Mouse (Mus musculus) spleen, postnatal 4 days (tissue): ENCODE results near the gene Dusp2.
A peak's percentile ranks its signal among the peaks of the same experiment; 100 is the strongest.

ENCODE experiments used
- DNase-seq, 2 experiments: peaks; one replicate each; pipeline ENCODE4 v3.0.0; 2022; ENCODE audit warnings: low spot score in 2 of 2

The Dusp2 gene

DNA sequence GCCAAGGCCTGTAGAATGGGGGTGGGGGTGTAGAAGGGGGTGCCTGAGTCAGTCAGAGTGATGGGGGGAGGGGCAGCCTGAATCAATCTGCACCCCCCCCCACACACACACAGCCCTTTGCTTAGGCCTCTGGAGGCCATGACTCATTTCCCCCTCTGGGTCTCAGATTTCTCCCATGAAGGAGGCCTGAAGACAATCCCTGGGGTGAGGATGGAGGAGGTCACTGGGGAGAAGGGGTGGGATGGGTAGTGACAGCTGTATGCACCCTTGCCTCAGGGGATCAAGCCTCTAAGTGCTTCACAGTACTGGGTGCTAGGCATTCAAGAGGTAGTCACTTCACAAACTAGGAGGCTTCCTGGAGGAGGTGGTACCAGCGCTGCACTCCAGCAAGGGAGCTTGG is 12.3 kb upstream of the Dusp2 start:
- no peak for DNase-seq

- DNase-seq = peak in 1 of 2 experiments; percentile 55
Measured at GRCm38 (mm10) chr2:127324456-127324855, 11.5 kb upstream of the Dusp2 start.

DNA sequence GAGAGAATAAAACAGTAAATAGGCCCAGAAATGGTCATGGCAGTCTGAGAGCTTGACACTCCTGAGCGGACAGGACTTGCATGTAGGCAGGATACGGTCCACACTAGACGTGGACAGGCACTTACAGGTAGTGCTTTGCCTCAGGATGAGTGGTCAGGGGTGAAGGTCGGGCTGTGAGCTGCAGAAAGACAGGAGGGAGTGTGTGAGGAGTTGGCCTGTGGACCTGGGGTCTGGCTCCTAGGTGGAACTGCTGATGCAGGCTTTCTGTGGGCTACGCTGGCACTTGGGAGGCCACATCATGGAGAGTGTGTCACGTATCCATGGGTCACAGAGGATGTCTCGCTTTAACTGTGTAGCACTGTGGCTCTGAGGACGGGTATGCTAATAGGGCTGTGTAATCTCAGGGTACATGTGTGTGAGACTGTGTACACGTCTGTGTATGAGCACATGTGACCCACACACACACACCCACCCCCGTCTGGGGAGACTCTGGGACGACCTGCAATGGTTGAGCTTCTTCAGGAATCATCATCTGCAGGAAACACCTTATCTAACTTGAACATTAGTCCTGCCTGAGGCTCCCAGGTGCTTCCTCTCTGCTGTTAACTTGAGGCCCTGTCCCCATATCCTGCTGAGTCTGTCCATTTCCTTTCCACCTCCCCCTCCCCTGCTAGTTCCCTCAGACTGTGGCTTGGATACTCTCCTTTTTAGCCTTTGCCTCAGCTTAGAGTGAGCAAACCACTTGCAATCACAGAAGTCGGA is 7.7 kb upstream of the Dusp2 start:
- DNase-seq = peak in 1 of 2 experiments; percentile 57

GRCm38 (mm10) chr2:127332807-127333570 is 3.0 kb upstream of the Dusp2 start:
- peak in 1 of 2 experiments; percentile 70 for DNase-seq

DNA sequence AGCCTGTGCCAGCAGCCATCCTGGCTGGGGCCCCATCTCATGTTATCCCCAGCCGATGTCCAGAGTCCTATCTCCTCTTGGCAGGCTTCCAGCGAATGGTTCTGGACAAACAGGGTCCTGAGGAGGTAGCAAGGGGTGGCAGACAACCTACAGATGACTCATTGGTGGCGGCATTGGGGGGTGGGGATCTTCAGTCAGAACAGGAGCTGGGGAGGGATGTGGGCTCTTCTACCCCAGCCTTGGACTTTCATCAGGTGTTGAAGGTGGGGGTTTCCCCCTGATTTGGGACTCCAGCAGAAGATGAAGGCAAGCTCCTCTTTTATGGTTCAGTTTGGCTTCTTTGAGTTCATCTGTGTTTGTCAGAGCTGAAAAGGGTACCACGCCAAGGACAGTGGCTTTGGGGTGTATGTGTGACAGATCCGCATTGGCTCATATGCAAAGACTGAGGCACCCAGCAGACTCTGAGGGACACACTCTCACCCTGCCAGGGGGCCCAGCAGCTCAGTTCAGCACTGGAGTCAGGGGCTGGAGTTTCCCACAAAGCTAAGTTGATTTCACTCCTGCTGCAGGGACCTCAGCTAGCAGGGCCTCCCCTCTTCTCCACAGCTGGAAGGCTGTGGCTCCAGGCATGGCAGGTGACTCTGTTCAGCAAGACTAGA is 1.9 kb upstream of the Dusp2 start:
- peak; percentile 37 to 75 for DNase-seq

DNA sequence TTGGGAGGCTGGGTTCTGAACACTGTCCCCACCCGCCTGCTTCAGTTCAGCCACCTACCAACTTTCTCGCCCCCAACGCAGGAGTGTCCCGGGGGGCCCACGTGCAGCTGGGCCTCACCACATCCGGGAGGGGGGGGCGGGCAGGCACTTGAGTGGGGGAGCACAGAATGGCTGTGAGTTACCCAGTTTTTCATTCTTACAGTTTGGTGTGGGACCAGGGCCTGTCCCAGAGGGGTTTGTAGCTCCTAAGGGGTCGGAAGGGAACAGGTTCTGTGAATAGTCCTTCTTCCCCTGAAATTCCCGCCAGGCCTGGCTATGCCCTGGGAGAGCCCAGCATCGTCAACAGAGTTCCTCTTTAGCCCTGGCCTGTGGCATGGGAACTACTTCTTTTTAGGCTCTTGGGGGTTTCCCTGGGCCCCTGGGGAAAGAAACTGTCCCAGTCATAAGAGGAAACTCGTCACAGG is 849 bp upstream of the Dusp2 start:
- DNase-seq = peak; percentile 72 to 80

DNA sequence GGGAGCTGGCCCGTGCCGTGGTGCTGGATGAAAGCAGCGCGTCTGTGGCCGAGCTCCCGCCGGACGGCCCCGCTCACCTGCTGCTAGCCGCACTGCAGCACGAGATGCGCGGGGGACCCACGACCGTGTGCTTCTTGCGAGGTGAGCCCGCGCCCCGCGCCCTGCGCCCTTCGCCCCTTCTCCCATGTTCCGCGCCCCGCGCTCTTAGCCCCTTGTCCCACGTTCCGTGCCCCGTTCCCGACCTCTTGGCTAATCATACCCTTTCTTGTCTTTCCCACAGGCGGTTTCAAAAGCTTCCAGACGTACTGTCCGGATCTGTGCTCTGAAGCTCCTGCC is 506 bp downstream of the Dusp2 start:
- no peak for DNase-seq

- no peak for DNase-seq
Measured at GRCm38 (mm10) chr2:127336885-127337284, 926 bp downstream of the Dusp2 start.

GRCm38 (mm10) chr2:127337531-127337930 is 1.6 kb downstream of the Dusp2 start:
- DNase-seq = peak; percentile 53 to 71

- peak; percentile 37 to 66 for DNase-seq
Measured at GRCm38 (mm10) chr2:127338012-127338411, 2.1 kb downstream of the Dusp2 start.

- DNase-seq = peak in 1 of 2 experiments; percentile 61
Measured at GRCm38 (mm10) chr2:127338416-127338815, 2.5 kb downstream of the Dusp2 start, which contains the start of gene Astl. TSS of gene Astl (plus strand) at chr2:127338639.

GRCm38 (mm10) chr2:127338833-127339232 is 2.9 kb downstream of the Dusp2 start:
- DNase-seq = peak; percentile 39 to 69

- peak in 1 of 2 experiments; percentile 58 for DNase-seq
Measured at GRCm38 (mm10) chr2:127339262-127339661, 3.3 kb downstream of the Dusp2 start.

DNA sequence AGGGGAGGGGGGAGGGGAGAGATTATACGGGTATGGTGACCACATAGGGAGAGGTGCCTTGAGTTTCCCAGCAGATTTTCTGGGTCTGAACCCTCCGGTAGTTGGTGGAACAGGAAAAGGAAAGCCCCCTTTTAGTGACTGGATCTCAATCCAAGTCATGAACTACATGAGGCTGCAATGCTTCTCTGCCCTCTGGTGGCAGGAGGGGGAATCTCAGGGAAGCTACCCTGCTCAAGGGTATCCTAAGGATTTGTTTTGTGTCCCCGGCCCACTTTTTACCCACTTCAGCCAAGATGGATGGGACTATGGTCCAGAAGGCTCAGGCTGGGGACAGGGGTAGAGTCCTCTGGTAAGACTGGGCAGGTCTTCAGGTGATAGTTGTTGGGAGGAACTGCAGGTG is 5.2 kb downstream of the Dusp2 start:
- DNase-seq = peak; percentile 67 to 85

GRCm38 (mm10) chr2:127346334-127346733 is 10.4 kb downstream of the Dusp2 start:
- no peak for DNase-seq

GRCm38 (mm10) chr2:127347147-127347985 is 11.4 kb downstream of the Dusp2 start:
- DNase-seq = no peak

GRCm38 (mm10) chr2:127353881-127354280 is 17.9 kb downstream of the Dusp2 start:
- DNase-seq = no peak

DNA sequence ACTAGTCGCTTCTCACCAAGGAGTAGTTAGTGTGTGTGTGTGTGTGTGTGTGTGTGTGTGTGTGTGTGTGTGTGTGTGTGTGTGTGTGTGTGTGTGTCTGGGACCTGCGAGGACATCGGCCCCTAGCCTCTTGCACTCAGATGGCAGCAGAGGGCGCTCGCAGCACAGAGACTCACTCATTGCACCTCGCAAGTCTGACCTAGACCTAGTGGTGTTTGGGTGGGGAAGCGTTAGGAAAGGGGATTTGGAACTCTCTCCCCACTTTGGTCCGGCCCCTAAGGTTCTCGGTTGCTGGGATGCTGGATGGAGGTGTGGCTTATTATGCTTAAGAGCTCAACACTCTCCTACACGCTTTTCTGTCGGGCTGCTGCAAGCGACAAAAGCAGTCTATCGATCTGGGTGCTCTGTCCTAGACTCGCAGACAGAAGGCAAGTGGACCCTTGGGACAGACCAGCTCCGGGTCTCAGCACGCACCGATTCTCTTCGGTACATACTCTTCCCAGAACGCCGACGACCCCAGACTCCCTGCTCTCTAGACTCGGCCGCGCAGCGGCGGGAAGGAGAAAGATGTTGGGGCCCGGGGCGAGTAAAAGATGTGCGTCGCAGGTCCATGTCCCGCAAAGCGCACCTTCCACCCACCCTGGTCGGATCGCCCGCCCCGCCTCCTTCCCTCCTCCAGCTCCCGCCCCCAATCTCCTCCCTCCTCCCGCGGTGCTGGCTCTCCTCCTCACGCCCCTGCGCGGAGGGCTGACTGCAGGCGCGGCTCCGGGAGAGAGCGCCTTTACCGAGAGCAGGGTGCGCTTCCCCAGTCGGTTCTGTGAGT is 26.7 kb downstream of the Dusp2 start, which contains the start of gene Adra2b:
Gene Adra2b (plus strand): TSS at position 750 of the 823 bp plus-strand sequence.
- peak; percentile 78 to 89 for DNase-seq

DNA sequence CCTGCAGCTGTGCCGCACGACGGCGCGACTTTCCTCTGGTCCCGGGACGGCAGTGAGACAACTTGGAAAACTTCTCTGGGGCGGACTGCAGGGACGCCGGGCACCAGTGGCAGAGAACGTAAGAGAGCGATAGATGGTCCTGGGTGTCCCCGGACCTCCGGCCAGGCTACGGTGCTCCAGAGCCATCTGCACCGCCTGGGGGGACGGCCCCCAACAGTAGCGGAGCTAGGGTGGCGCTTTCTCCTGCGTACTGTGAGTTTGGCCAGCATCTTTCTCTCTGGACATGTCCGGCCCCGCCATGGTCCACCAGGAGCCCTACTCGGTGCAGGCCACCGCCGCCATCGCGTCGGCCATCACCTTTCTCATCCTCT is 27.3 kb downstream of the Dusp2 start:
- no peak for DNase-seq

- DNase-seq = no peak
Measured at GRCm38 (mm10) chr2:127363696-127364095, 27.7 kb downstream of the Dusp2 start.
